Mouse (Mus musculus) MEL (cell line): ENCODE data around the gene Mapk10. TPM values are rescaled to one million over a fixed set of nuclear protein-coding genes. Genes with fewer than 3 reads are reported as not detected.

Experiments
- DNase-seq: peaks from one replicate; pipeline ENCODE4 v3.0.0; 2011; ENCODE audit warnings: low read depth, low spot score
- H3K27ac ChIP-seq: 2 replicates; pipeline ENCODE4 v1.5.1; 2012; ENCODE audit warnings: low read depth, mild to moderate bottlenecking, control low read depth, low read length, moderate library complexity; ENCODE audit not compliant: control insufficient read depth
- H3K27me3 ChIP-seq, 2 experiments: fragments of 150-350 bp in 1 of 2; sonication (generic) in 1 of 2; 2 replicates each; pipeline ENCODE4 v1.6.1; 2012; ENCODE audit warnings: low read length in 2 of 2, mild to moderate bottlenecking in 2 of 2, improper control_type of control experiment in 1 of 2, moderate library complexity in 1 of 2; ENCODE audit not compliant: insufficient read depth in 2 of 2, control insufficient read depth in 1 of 2
- H3K36me3 ChIP-seq, 2 experiments: 2 replicates each; pipeline ENCODE4 v1.6.1; 2012 to 2014; ENCODE audit warnings: low read length in 2 of 2, improper control_type of control experiment in 1 of 2, inconsistent platforms in 1 of 2, mild to moderate bottlenecking in 1 of 2; ENCODE audit not compliant: insufficient read depth in 2 of 2, control insufficient read depth in 1 of 2
- H3K4me1 ChIP-seq, 2 experiments: fragments of 150-350 bp in 1 of 2; sonication (generic) in 1 of 2; 2 replicates each; pipeline ENCODE4 v1.6.1; 2012; ENCODE audit warnings: low read length in 2 of 2, improper control_type of control experiment in 1 of 2, mild to moderate bottlenecking in 1 of 2; ENCODE audit not compliant: insufficient read depth in 2 of 2, control insufficient read depth in 1 of 2
- H3K4me3 ChIP-seq, 2 experiments: fragments of 150-350 bp in 1 of 2; sonication (generic) in 1 of 2; 2 replicates each; pipeline ENCODE4 v1.5.1; 2012; ENCODE audit warnings: low read depth in 2 of 2, low read length in 2 of 2, mild to moderate bottlenecking in 2 of 2, moderate library complexity in 2 of 2, control low read depth in 1 of 2, improper control_type of control experiment in 1 of 2; ENCODE audit not compliant: control insufficient read depth in 1 of 2, insufficient read depth in 1 of 2
- H3K79me2 ChIP-seq: 2 replicates; pipeline ENCODE4 v1.6.1; 2012; ENCODE audit warnings: mild to moderate bottlenecking, low read length, moderate library complexity; ENCODE audit not compliant: control insufficient read depth, poor library complexity, insufficient read depth
- H3K9ac ChIP-seq: 2 replicates; pipeline ENCODE4 v1.6.1; 2012; ENCODE audit warnings: low read depth, mild to moderate bottlenecking, control low read depth, low read length, moderate library complexity; ENCODE audit not compliant: control insufficient read depth, poor library complexity, severe bottlenecking
- H3K9me3 ChIP-seq: fragments of 150-350 bp; sonication (generic); replicated peaks from 2 replicates; pipeline ENCODE4 v1.6.1; 2012; ENCODE audit warnings: mild to moderate bottlenecking, low read length, improper control_type of control experiment, moderate library complexity; ENCODE audit not compliant: insufficient read depth
- CHD2 ChIP-seq: IDR thresholded peaks from 2 replicates; pipeline ENCODE4 v1.6.1; 2011; ENCODE audit warnings: low read length, improper control_type of control experiment
- CTCF ChIP-seq, 3 experiments: IDR thresholded peaks in 2 of 3; conservative IDR thresholded peaks in 1 of 3; 2 replicates each; pipeline ENCODE4 v1.5.1; 2011 to 2012; ENCODE audit warnings: low read length in 3 of 3, low read depth in 2 of 3, mild to moderate bottlenecking in 2 of 3, improper control_type of control experiment in 1 of 3, inconsistent platforms in 1 of 3, mixed read lengths in 1 of 3, moderate library complexity in 1 of 3; ENCODE audit not compliant: control insufficient read depth in 1 of 3, insufficient read depth in 1 of 3, poor library complexity in 1 of 3, severe bottlenecking in 1 of 3
- ELF1 ChIP-seq: IDR thresholded peaks from 2 replicates; pipeline ENCODE4 v1.6.1; 2014; ENCODE audit warnings: low read depth, mild to moderate bottlenecking, inconsistent platforms, low read length, improper control_type of control experiment, moderate library complexity
- EP300 ChIP-seq, 2 experiments: IDR thresholded peaks; 2 replicates each; pipeline ENCODE4 v1.6.1; 2011; ENCODE audit warnings: improper control_type of control experiment in 2 of 2, low read length in 2 of 2, low read depth in 1 of 2, mild to moderate bottlenecking in 1 of 2
- ETS1 ChIP-seq: IDR thresholded peaks from 2 replicates; pipeline ENCODE4 v1.6.1; 2012; ENCODE audit warnings: low read depth, mild to moderate bottlenecking, inconsistent platforms, low read length, improper control_type of control experiment, moderate library complexity
- GATA1 ChIP-seq: IDR thresholded peaks from 2 replicates; pipeline ENCODE4 v1.6.1; 2011; ENCODE audit warnings: low read depth, low read length, improper control_type of control experiment
- HCFC1 ChIP-seq: IDR thresholded peaks from 2 replicates; pipeline ENCODE4 v1.6.1; 2012; ENCODE audit warnings: low read depth, mild to moderate bottlenecking, inconsistent platforms, low read length, improper control_type of control experiment, moderate library complexity
- KAT2A ChIP-seq: conservative IDR thresholded peaks from 2 replicates; pipeline ENCODE4 v1.6.1; 2012; ENCODE audit warnings: low read depth, low read length, improper control_type of control experiment, inconsistent platforms
- MAFK ChIP-seq: IDR thresholded peaks from 2 replicates; pipeline ENCODE4 v1.6.1; 2011; ENCODE audit warnings: low read depth, mild to moderate bottlenecking, low read length, improper control_type of control experiment, borderline replicate concordance
- MAX ChIP-seq: IDR thresholded peaks from 2 replicates; pipeline ENCODE4 v1.6.1; 2011; ENCODE audit warnings: low read length, improper control_type of control experiment
- MXI1 ChIP-seq: IDR thresholded peaks from 2 replicates; pipeline ENCODE4 v1.6.1; 2011; ENCODE audit warnings: mild to moderate bottlenecking, low read depth, low read length, improper control_type of control experiment
- POLR2A ChIP-seq, 2 experiments: IDR thresholded peaks; 2 replicates each; pipeline ENCODE4 v1.6.1; 2011 to 2012; ENCODE audit warnings: low read length in 2 of 2, mild to moderate bottlenecking in 2 of 2, control low read depth in 1 of 2, improper control_type of control experiment in 1 of 2, low read depth in 1 of 2, moderate library complexity in 1 of 2; ENCODE audit not compliant: control insufficient read depth in 1 of 2, insufficient read depth in 1 of 2, poor library complexity in 1 of 2
- SMC3 ChIP-seq: IDR thresholded peaks from 2 replicates; pipeline ENCODE4 v1.6.1; 2011; ENCODE audit warnings: low read depth, low read length, improper control_type of control experiment
- USF2 ChIP-seq, 2 experiments: IDR thresholded peaks; 2 replicates each; pipeline ENCODE4 v1.6.1; 2011 to 2012; ENCODE audit warnings: improper control_type of control experiment in 2 of 2, low read length in 2 of 2, borderline replicate concordance in 1 of 2, inconsistent platforms in 1 of 2, low read depth in 1 of 2, mild to moderate bottlenecking in 1 of 2; ENCODE audit not compliant: insufficient read depth in 1 of 2
- ZC3H11A ChIP-seq: IDR thresholded peaks from 2 replicates; pipeline ENCODE4 v1.6.1; 2012; ENCODE audit warnings: low read depth, mild to moderate bottlenecking, inconsistent platforms, low read length, improper control_type of control experiment
- ZNF384 ChIP-seq: IDR thresholded peaks from 2 replicates; pipeline ENCODE4 v1.6.1; 2012; ENCODE audit warnings: low read depth, mild to moderate bottlenecking, inconsistent platforms, low read length, improper control_type of control experiment
- polyA plus RNA-seq, 2 experiments: library from polyadenylated mRNA; stranded (reverse) in 1 of 2; unstranded in 1 of 2; fragments of >175 nt in 1 of 2; fragments of >200 nt in 1 of 2; gene quantifications; 2 replicates each; pipeline versions ENCODE4 v1.2.1 to v1.2.4; 2012; ENCODE audit warnings: low replicate concordance in 2 of 2, low read depth in 1 of 2; ENCODE audit not compliant: insufficient read length in 2 of 2, insufficient read depth in 1 of 2, missing spikeins in 1 of 2
- total RNA-seq: library from RNA; depleted of rRNA; stranded (reverse); fragments of 300-350 nt; gene quantifications from 2 replicates; pipeline ENCODE4 v1.2.3, GENCODE M21; 2012

Gene Mapk10
- total and polyA plus RNA-seq, 3 experiments = not detected

GRCm38 (mm10) chr5:103161574-103161973, 49.6 kb downstream of the Mapk10 start:
- no peaks in the 10 kb centered on the region for H3K36me3 ChIP-seq
- H3K27me3 ChIP-seq = no peaks in the 10 kb centered on the region
- no peak overlapping the region for H3K4me3 ChIP-seq
- no peaks in the 10 kb centered on the region for H3K79me2 ChIP-seq
- no peaks in the 10 kb centered on the region for H3K9me3 ChIP-seq
- H3K27ac ChIP-seq = no peak overlapping the region
- H3K4me1 ChIP-seq = no peaks in the 10 kb centered on the region
- DNase-seq = no peak
- no peak for TF ChIP-seq POLR2A (IDR thresholded peaks at IDR 0.05; ENCODE audit: control insufficient read depth in 1 of 2, insufficient read depth in 1 of 2, low read depth in 1 of 2, low read length in 2 of 2, poor library complexity in 1 of 2)
- TF ChIP-seq, all 39 proteins: peak for 0
- H3K9ac ChIP-seq = no peak overlapping the region

DNA sequence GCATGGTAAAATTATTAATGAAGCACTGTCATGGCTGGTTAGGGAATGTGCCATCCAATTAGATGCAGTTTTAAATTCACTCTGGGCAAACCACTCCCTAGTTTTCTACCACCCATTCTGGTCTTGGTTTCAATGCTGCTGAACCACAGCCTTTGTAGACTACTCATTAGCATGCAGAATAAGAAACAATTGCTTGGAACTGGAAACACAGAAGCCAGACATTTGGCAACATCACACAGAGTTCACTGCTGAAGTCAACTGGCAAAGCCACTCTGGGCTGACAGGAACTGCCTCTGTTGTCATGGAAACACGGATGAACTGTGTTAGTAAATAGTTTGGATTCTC, 50.0 kb downstream of the Mapk10 start:
- no peaks in the 10 kb centered on the region for H3K9me3 ChIP-seq
- H3K27ac ChIP-seq = no peak overlapping the region
- no peak for TF ChIP-seq KAT2A
- no peak for TF ChIP-seq GATA1
- TF ChIP-seq MAFK = no peak
- TF ChIP-seq CTCF (IDR thresholded peaks at IDR 0.05 in 2 of 3, conservative IDR thresholded peaks at IDR 0.05 in 1 of 3; ENCODE audit: control insufficient read depth in 1 of 3, insufficient read depth in 1 of 3, low read depth in 2 of 3, low read length in 3 of 3, poor library complexity in 1 of 3, severe bottlenecking in 1 of 3) = no peak
- no peak for TF ChIP-seq EP300 (IDR thresholded peaks at IDR 0.05; ENCODE audit: low read depth in 1 of 2, low read length in 2 of 2)
- no peak for TF ChIP-seq ZNF384
- no peak for DNase-seq
- no peak overlapping the region for H3K4me3 ChIP-seq
- H3K9ac ChIP-seq = no peak overlapping the region
- H3K36me3 ChIP-seq = no peaks in the 10 kb centered on the region
- H3K4me1 ChIP-seq = no peaks in the 10 kb centered on the region
- H3K79me2 ChIP-seq = no peaks in the 10 kb centered on the region
- no peaks in the 10 kb centered on the region for H3K27me3 ChIP-seq

- no peaks in the 10 kb centered on the region for H3K4me1 ChIP-seq
- H3K27me3 ChIP-seq = no peaks in the 10 kb centered on the region
- H3K9me3 ChIP-seq = no peaks in the 10 kb centered on the region
- no peak overlapping the region for H3K27ac ChIP-seq
- no peak for DNase-seq
- no peak for TF ChIP-seq GATA1
- TF ChIP-seq HCFC1 = no peak
- no peak for TF ChIP-seq ZNF384
- TF ChIP-seq USF2 (IDR thresholded peaks at IDR 0.05; ENCODE audit: borderline replicate concordance in 1 of 2, insufficient read depth in 1 of 2, low read depth in 1 of 2, low read length in 2 of 2) = no peak
- no peak for TF ChIP-seq MAX
- no peak for TF ChIP-seq SMC3
- TF ChIP-seq MXI1 = no peak
- no peak for TF ChIP-seq CHD2
- no peak for TF ChIP-seq ZC3H11A
- no peak for TF ChIP-seq ELF1
- TF ChIP-seq ETS1 = no peak
- TF ChIP-seq MAFK = no peak
- TF ChIP-seq POLR2A (IDR thresholded peaks at IDR 0.05; ENCODE audit: control insufficient read depth in 1 of 2, insufficient read depth in 1 of 2, low read depth in 1 of 2, low read length in 2 of 2, poor library complexity in 1 of 2) = no peak
- TF ChIP-seq, all 39 proteins: peak for 0
- no peaks in the 10 kb centered on the region for H3K36me3 ChIP-seq
- H3K79me2 ChIP-seq = no peaks in the 10 kb centered on the region
- H3K9ac ChIP-seq = no peak overlapping the region
- no peak overlapping the region for H3K4me3 ChIP-seq
Observed at GRCm38 (mm10) chr5:103160314-103161195, 50.6 kb downstream of the Mapk10 start.
